8 mouse cellular contexts compared by ENCODE assay signal in the genomic region with DNA sequence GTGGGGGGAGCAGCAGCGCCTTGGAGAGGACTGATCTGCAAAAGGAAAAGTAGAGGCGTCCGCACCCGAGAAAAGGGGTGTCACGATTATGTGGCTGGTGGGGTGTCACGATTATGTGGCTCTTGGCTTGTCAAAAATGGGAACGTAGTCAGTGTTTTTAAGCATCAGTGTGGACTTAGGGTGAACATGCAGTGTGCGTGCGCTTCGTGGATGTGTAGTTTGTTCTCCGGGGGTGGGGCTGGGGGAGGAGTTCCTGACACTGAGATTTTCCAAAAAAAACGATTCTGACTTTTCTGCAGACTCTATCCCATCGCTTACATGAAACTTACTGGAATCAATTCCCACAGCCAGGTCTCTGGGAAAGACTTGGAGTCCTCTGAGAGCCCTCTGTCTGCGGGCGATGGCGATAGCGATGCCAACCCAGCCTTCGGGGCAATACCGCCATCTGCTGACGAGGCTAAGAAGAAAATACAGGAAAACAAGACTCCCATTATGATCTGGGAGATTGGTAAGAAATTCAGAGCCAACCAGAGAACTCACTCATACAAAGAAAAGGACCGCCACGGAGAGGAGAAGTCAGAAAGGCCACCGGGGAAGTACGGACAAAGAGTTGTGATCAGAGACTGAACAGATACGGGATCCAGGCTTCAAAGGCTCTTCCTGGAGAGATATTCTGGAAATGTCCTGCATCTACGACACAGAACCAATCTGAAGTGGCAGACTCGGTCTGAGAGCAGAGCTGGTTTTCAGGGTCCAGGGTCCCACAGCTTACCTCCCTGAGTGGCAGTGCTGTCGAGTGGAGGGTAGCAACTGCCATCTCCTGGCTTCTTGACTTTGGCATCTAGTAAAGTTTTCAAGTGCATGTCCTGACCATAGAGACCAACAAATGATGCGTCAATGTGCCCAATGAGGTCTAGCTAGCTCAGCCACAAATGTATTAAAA. TPM values are rescaled to one million over a fixed set of nuclear protein-coding genes. Genes with fewer than 3 reads are reported as not detected.
DNase-seq lines count a peak whose midpoint lies in the region; ATAC-seq and TF ChIP-seq lines count a peak whose summit lies in the region.

No protein-coding gene starts in this region.

- TF ChIP-seq CTCF in brain, embryonic 14.5 days (IDR thresholded peaks at IDR 0.05; ENCODE audit: borderline replicate concordance, extremely low read depth, insufficient read depth, insufficient read length): peak; percentile 92

- no peak for TF ChIP-seq POLR2A in brain, embryonic 14.5 days (IDR thresholded peaks at IDR 0.05; ENCODE audit: borderline replicate concordance, extremely low read depth, insufficient read depth, insufficient read length, poor library complexity, severe bottlenecking)
- no peak for TF ChIP-seq POLR2A in limb, embryonic 14.5 days (IDR thresholded peaks at IDR 0.05; ENCODE audit: borderline replicate concordance, extremely low read depth, insufficient read depth, insufficient read length)

- peak overlapping the region; percentile 72 for H3K9ac ChIP-seq in heart, embryonic 11.5 days (ENCODE audit: low read depth, low read length)
- H3K9ac ChIP-seq in kidney, embryonic 15.5 days: no peak overlapping the region
- peak overlapping the region; percentile 34; the same call in 1 of the 2 replicates for H3K9ac ChIP-seq in limb, embryonic 14.5 days (ENCODE audit: low read depth, low read length, severe bottlenecking)
- peak overlapping the region; percentile 17 for H3K9ac ChIP-seq in midbrain, embryonic 16.5 days (ENCODE audit: low read depth, low read length)

- 33% methylated on average over 29 of the region's 29 CpGs for WGBS in heart, embryonic 11.5 days (ENCODE audit: insufficient replicate concordance)
- WGBS in kidney, embryonic 15.5 days: 39% methylated on average over 29 of the region's 29 CpGs
- 40% methylated on average over 29 of the region's 29 CpGs for WGBS in limb, embryonic 14.5 days
- 32% methylated on average over 29 of the region's 29 CpGs for WGBS in midbrain, embryonic 16.5 days

- H3K9me3 ChIP-seq in heart, embryonic 11.5 days (replicated peaks; ENCODE audit: control insufficient read depth, low read length): peaks cover 5% of the 10 kb centered on the region
- no peaks in the 10 kb centered on the region for H3K9me3 ChIP-seq in kidney, embryonic 15.5 days (replicated peaks)
- H3K9me3 ChIP-seq in limb, embryonic 14.5 days (ENCODE audit: control insufficient read depth, low read length): no peaks in the 10 kb centered on the region
- no peaks in the 10 kb centered on the region for H3K9me3 ChIP-seq in midbrain, embryonic 16.5 days (replicated peaks; ENCODE audit: control insufficient read depth, low read length, poor library complexity, severe bottlenecking)

- H3K4me1 ChIP-seq in heart, embryonic 11.5 days (ENCODE audit: control insufficient read depth, insufficient read depth, low read length): peaks cover 27% of the 10 kb centered on the region
- H3K4me1 ChIP-seq in kidney, embryonic 15.5 days: peaks cover 3% of the 10 kb centered on the region; the same call in 1 of the 2 replicates
- H3K4me1 ChIP-seq in limb, embryonic 14.5 days (ENCODE audit: control insufficient read depth, insufficient read depth, low read length): no peaks in the 10 kb centered on the region
- peaks cover 4% of the 10 kb centered on the region; the same call in 1 of the 2 replicates for H3K4me1 ChIP-seq in midbrain, embryonic 16.5 days (ENCODE audit: control insufficient read depth, insufficient read depth, low read length)

- peak; percentile 34 for DNase-seq in CD4-positive helper T cell, adult 2 months (ENCODE audit: low read depth, low spot score)
- peak; percentile 92 for DNase-seq in brain, embryonic 14.5 days (ENCODE audit: low read depth)
- DNase-seq in limb, embryonic 14.5 days (ENCODE audit: low spot score): peak; percentile 69
- peak; percentile 27 to 30 for DNase-seq in spleen, postnatal 36 days (ENCODE audit: low spot score in 2 of 2)

- H3K27ac ChIP-seq in heart, embryonic 11.5 days (ENCODE audit: low read depth, low read length): peak overlapping the region; percentile 90
- no peak overlapping the region for H3K27ac ChIP-seq in kidney, embryonic 15.5 days
- H3K27ac ChIP-seq in limb, embryonic 14.5 days (replicated peaks; ENCODE audit: low read depth, low read length): no peak overlapping the region
- no peak overlapping the region for H3K27ac ChIP-seq in midbrain, embryonic 16.5 days (ENCODE audit: low read length)

- peak overlapping the region; percentile 45 for H3K4me2 ChIP-seq in heart, embryonic 11.5 days
- peak overlapping the region; percentile 40 for H3K4me2 ChIP-seq in kidney, embryonic 15.5 days
- H3K4me2 ChIP-seq in limb, embryonic 14.5 days (replicated peaks; ENCODE audit: low read depth, low read length, severe bottlenecking): peak overlapping the region; percentile 31
- H3K4me2 ChIP-seq in midbrain, embryonic 16.5 days (ENCODE audit: low read length): peak overlapping the region; percentile 33

- peak overlapping the region; percentile 34 for H3K4me3 ChIP-seq in heart, embryonic 11.5 days (ENCODE audit: low read depth, low read length)
- no peak overlapping the region for H3K4me3 ChIP-seq in kidney, embryonic 15.5 days (replicated peaks)
- peak overlapping the region; percentile 13 for H3K4me3 ChIP-seq in limb, embryonic 14.5 days (replicated peaks; ENCODE audit: low read length)
- no peak overlapping the region for H3K4me3 ChIP-seq in midbrain, embryonic 16.5 days (ENCODE audit: low read depth, low read length)

- no peaks in the 10 kb centered on the region for H3K36me3 ChIP-seq in heart, embryonic 11.5 days (ENCODE audit: control insufficient read depth, insufficient read depth, low read length)
- H3K36me3 ChIP-seq in kidney, embryonic 15.5 days: no peaks in the 10 kb centered on the region
- no peaks in the 10 kb centered on the region for H3K36me3 ChIP-seq in limb, embryonic 14.5 days (ENCODE audit: control insufficient read depth, insufficient read depth, low read length)
- H3K36me3 ChIP-seq in midbrain, embryonic 16.5 days (ENCODE audit: control insufficient read depth, insufficient read depth, low read length): no peaks in the 10 kb centered on the region

- ATAC-seq in erythroblast, adult 5-6 weeks (replicated peaks; ENCODE audit: low FRiP score, poor library complexity, severe bottlenecking): peak; percentile 63
- ATAC-seq in heart, embryonic 11.5 days (replicated peaks; ENCODE audit: insufficient number of reproducible peaks, low FRiP score, low TSS enrichment): no peak
- ATAC-seq in kidney, embryonic 15.5 days (replicated peaks; ENCODE audit: low FRiP score): peak; percentile 73; the same call in 1 of the 2 replicates
- peak; percentile 73 for ATAC-seq in limb, embryonic 14.5 days (ENCODE audit: low FRiP score, low read depth)
- peak; percentile 80 for ATAC-seq in midbrain, embryonic 16.5 days

- no peaks in the 10 kb centered on the region for H3K27me3 ChIP-seq in heart, embryonic 11.5 days (ENCODE audit: control insufficient read depth, insufficient read depth, low read length)
- no peaks in the 10 kb centered on the region for H3K27me3 ChIP-seq in kidney, embryonic 15.5 days
- H3K27me3 ChIP-seq in limb, embryonic 14.5 days (ENCODE audit: control insufficient read depth, insufficient read depth, low read length): no peaks in the 10 kb centered on the region
- no peaks in the 10 kb centered on the region for H3K27me3 ChIP-seq in midbrain, embryonic 16.5 days (ENCODE audit: control insufficient read depth, insufficient read depth, low read depth, low read length)

RNA-seq across cellular contexts. Expression of gene Phc1, which starts 51.6 kb away (rescaled TPM):
- 112 and 168 TPM in 2 replicates for polyA plus RNA-seq in brain, embryonic 14.5 days (2012; rRNA removed)
- 1.7 and 15.9 TPM in 2 replicates for total RNA-seq in erythroblast, adult 5-6 weeks (2015; ENCODE audit: low replicate concordance)
- 0.34 and 1.5 TPM in 2 replicates for total RNA-seq in erythroblast, adult 5-6 weeks (2017; ENCODE audit: low replicate concordance)
- 15.7 and 17.1 TPM in 2 replicates for polyA plus RNA-seq in heart, embryonic 11.5 days (2014; fragmentation: Nextera tagmentation; extraction: Ambion mirVana)
- 18.1 and 21.1 TPM in 2 replicates for polyA plus RNA-seq in kidney, embryonic 15.5 days (2015; fragmentation: Nextera tagmentation; extraction: Ambion mirVana)
- 57.3 and 78.6 TPM in 2 replicates for polyA plus RNA-seq in limb, embryonic 14.5 days (2012; rRNA removed)
- polyA plus RNA-seq in limb, embryonic 14.5 days (2014; fragmentation: Nextera tagmentation; extraction: Ambion mirVana): 24.5 and 27.8 TPM in 2 replicates
- 32.2 and 34.2 TPM in 2 replicates for polyA plus RNA-seq in midbrain, embryonic 16.5 days (2015; fragmentation: Nextera tagmentation; extraction: Ambion mirVana)

Comparison
In these comparisons a context has a peak if more than half of its experiments do, and no peak if none do; other contexts are left out.
1. DNase-seq: peak in every context shown above with its lines; median percentile 92 in brain, embryonic 14.5 days; 69 in limb, embryonic 14.5 days; 34 in CD4-positive helper T cell, adult 2 months; 28 in spleen, postnatal 36 days.
2. H3K4me3 ChIP-seq: peak in heart, embryonic 11.5 days (single experiment) and limb, embryonic 14.5 days (single experiment); none in kidney, embryonic 15.5 days (single experiment) and midbrain, embryonic 16.5 days (single experiment).
3. Peak in every context shown above with its lines, with median percentiles within 50 percentile points of each other: H3K4me2 ChIP-seq.